Mouse (Mus musculus) cortical plate, adult 2 months (tissue): ENCODE measurements at regions not wholly inside any gene's neighbourhood (a gene's known extent, or its start where the extent isn't known, plus 50 kb on each side); places are given as distances from the start of the nearest gene placed in this dataset.

Experiments used
- CTCF ChIP-seq: fragments of 200-500 bp; IDR thresholded peaks from 2 replicates; pipeline ENCODE4 v1.5.1; 2011; ENCODE audit warnings: mild to moderate bottlenecking, control low read depth, low read length; ENCODE audit not compliant: insufficient read depth; ENCODE audit errors: extremely low read depth
- POLR2A ChIP-seq: fragments of 200-500 bp; IDR thresholded peaks from 2 replicates; pipeline ENCODE4 v1.6.1; 2011; ENCODE audit warnings: mild to moderate bottlenecking, low read length, control low read depth; ENCODE audit not compliant: insufficient read depth; ENCODE audit errors: extremely low read depth

GRCm38 (mm10) chr9:102410666-102411065 lies 56.2 kb upstream of the Ephb1 start:
- no peak for TF ChIP-seq CTCF
- no peak for TF ChIP-seq POLR2A
